Mouse (Mus musculus) kidney, embryonic 15.5 days (tissue): ENCODE measurements around the gene AU021092. TPM values are rescaled to one million over a fixed set of nuclear protein-coding genes. Genes with fewer than 3 reads are reported as not detected.

ENCODE experiments used
- ATAC-seq: fragments of 200-750 bp; cut with Nextera tagmentation; replicated peaks from 2 replicates; pipeline ENCODE4 v1.8.0; 2017; ENCODE audit warnings: moderate TSS enrichment; ENCODE audit not compliant: low FRiP score
- H3K27ac ChIP-seq: fragments of 300-500 bp; sonication (generic); 2 replicates; pipeline ENCODE4 v1.5.1; 2015; ENCODE audit warnings: mild to moderate bottlenecking, inconsistent platforms
- H3K27me3 ChIP-seq: fragments of 300-500 bp; sonication (generic); 2 replicates; pipeline ENCODE4 v1.6.1; 2015; ENCODE audit warnings: inconsistent platforms
- H3K36me3 ChIP-seq: fragments of 300-500 bp; sonication (generic); 2 replicates; pipeline ENCODE4 v1.6.1; 2015; ENCODE audit warnings: inconsistent platforms
- H3K4me1 ChIP-seq: fragments of 300-500 bp; sonication (generic); 2 replicates; pipeline ENCODE4 v1.6.1; 2015; ENCODE audit warnings: inconsistent platforms
- H3K4me2 ChIP-seq: fragments of 300-500 bp; sonication (generic); 2 replicates; pipeline ENCODE4 v1.6.1; 2015; ENCODE audit warnings: moderate library complexity, mild to moderate bottlenecking, inconsistent platforms
- H3K4me3 ChIP-seq: fragments of 300-500 bp; sonication (generic); replicated peaks from 2 replicates; pipeline ENCODE4 v1.5.1; 2015; ENCODE audit warnings: mild to moderate bottlenecking, inconsistent platforms
- H3K9ac ChIP-seq: fragments of 300-500 bp; sonication (generic); 2 replicates; pipeline ENCODE4 v1.6.1; 2015; ENCODE audit warnings: mild to moderate bottlenecking, inconsistent platforms
- H3K9me3 ChIP-seq: fragments of 300-500 bp; sonication (generic); replicated peaks from 2 replicates; pipeline ENCODE4 v1.6.1; 2016; ENCODE audit warnings: inconsistent platforms
- WGBS: fragments of 180-500 bp; shearing (Covaris S2); methylation state at CpG from one replicate; pipeline ENCODE4 v1.1.7; 2015; ENCODE audit warnings: mixed read lengths; 5-methylcytosine and 5-hydroxymethylcytosine counted together
- microRNA-seq: library from miRNA; unstranded; fragments of <30 nt; microRNA quantifications from one replicate; pipeline ENCODE4, GENCODE M21; 2016
- polyA plus RNA-seq: library from polyadenylated mRNA; unstranded; fragments of >200 nt; fragmentation: Nextera tagmentation; extraction: Ambion mirVana; gene quantifications from 2 replicates; pipeline ENCODE4 v1.2.1, GENCODE M21; 2015

AU021092 gene
- polyA plus RNA-seq, 1 experiment from 2014 or later = 5.8 TPM

GRCm38 (mm10) chr16:5168829-5169228 lies 53.3 kb downstream of the AU021092 start:
- Histone ChIP-seq H3K9ac (no peak overlapping the region), H3K4me1 (no peaks in the 10 kb centered on the region), H3K27ac (no peak overlapping the region), H3K9me3 (no peaks in the 10 kb centered on the region), H3K4me2 (no peak overlapping the region), H3K4me3 (no peak overlapping the region), H3K27me3 (no peaks in the 10 kb centered on the region), H3K36me3 (no peaks in the 10 kb centered on the region)
- 61% methylated on average over 5 of the region's 5 CpGs for WGBS
- ATAC-seq = no peak

- no peak overlapping the region for H3K4me2 ChIP-seq
- H3K27me3 ChIP-seq = no peaks in the 10 kb centered on the region
- H3K27ac ChIP-seq = no peak overlapping the region
- no peaks in the 10 kb centered on the region for H3K36me3 ChIP-seq
- H3K4me3 ChIP-seq = no peak overlapping the region
- no peak overlapping the region for H3K9ac ChIP-seq
- WGBS = 80% methylated on average over 2 of the region's 2 CpGs
- no peaks in the 10 kb centered on the region for H3K9me3 ChIP-seq
- no peak for ATAC-seq
- no peaks in the 10 kb centered on the region for H3K4me1 ChIP-seq
Measured at GRCm38 (mm10) chr16:5168038-5168437, 54.1 kb downstream of the AU021092 start.

GRCm38 (mm10) chr16:5164327-5164726 lies 57.8 kb downstream of the AU021092 start:
- Histone ChIP-seq H3K36me3 (no peaks in the 10 kb centered on the region), H3K9me3 (no peaks in the 10 kb centered on the region), H3K4me3 (no peak overlapping the region), H3K27me3 (peaks cover 3% of the 10 kb centered on the region; the same call in 1 of the 2 replicates), H3K4me2 (no peak overlapping the region), H3K27ac (no peak overlapping the region), H3K4me1 (no peaks in the 10 kb centered on the region), H3K9ac (no peak overlapping the region)
- ATAC-seq = no peak
- WGBS = 54% methylated on average over 6 of the region's 6 CpGs

Small RNA genes lying within 50 kb of the gene (microRNA-seq; reads per million reads assigned to microRNA genes)
- gene Gm23689 (not detected), gene Gm26095 (not detected), gene Mir6364 (not detected)

Other genes with a start within 250 kb of the AU021092 start
- not detected in 2 replicates for gene Sept12, start 224.4 kb downstream of the AU021092 start, polyA plus RNA-seq
- gene Smim22, start 215.0 kb downstream of the AU021092 start, polyA plus RNA-seq = 11.2 and 13.7 TPM in 2 replicates
- gene Rogdi, start 208.7 kb downstream of the AU021092 start, polyA plus RNA-seq = 93.5 and 101 TPM in 2 replicates
- 162 and 164 TPM in 2 replicates for gene Glyr1, start 172.4 kb downstream of the AU021092 start, polyA plus RNA-seq
- gene Ubn1, start 172.2 kb downstream of the AU021092 start, polyA plus RNA-seq = 18.5 and 19.9 TPM in 2 replicates
- gene Ppl, start 89.9 kb downstream of the AU021092 start, polyA plus RNA-seq = 2.4 and 2.9 TPM in 2 replicates
- 0.06 and 0.09 TPM in 2 replicates for gene Sec14l5, start 75.2 kb downstream of the AU021092 start, polyA plus RNA-seq
- gene Nagpa, start 18.3 kb downstream of the AU021092 start, polyA plus RNA-seq = 19.4 and 21.2 TPM in 2 replicates
- 32.8 and 35.8 TPM in 2 replicates for gene Alg1, start 11.3 kb upstream of the AU021092 start, polyA plus RNA-seq
- 26.4 and 31.9 TPM in 2 replicates for gene Eef2kmt, start 33.7 kb upstream of the AU021092 start, polyA plus RNA-seq